Mouse (Mus musculus) kidney, postnatal 25 days (tissue): Measurements from ENCODE around the gene Polr3k.

Source experiments
- DNase-seq, 2 experiments: peaks; one replicate each; pipeline ENCODE4 v3.0.0; 2021; ENCODE audit warnings: mixed read lengths in 2 of 2

The Polr3k gene

GRCm38 (mm10) chr2:181863791-181864535 lies at the start of gene Polr3k:
Gene Polr3k (plus strand): TSS chr2:181864337.
- peak; percentile 96 to 98 for DNase-seq

GRCm38 (mm10) chr2:181829032-181829650 lies 35.0 kb upstream of the Polr3k start:
- no peak for DNase-seq

GRCm38 (mm10) chr2:181832745-181833144 lies 31.4 kb upstream of the Polr3k start:
- no peak for DNase-seq

DNA sequence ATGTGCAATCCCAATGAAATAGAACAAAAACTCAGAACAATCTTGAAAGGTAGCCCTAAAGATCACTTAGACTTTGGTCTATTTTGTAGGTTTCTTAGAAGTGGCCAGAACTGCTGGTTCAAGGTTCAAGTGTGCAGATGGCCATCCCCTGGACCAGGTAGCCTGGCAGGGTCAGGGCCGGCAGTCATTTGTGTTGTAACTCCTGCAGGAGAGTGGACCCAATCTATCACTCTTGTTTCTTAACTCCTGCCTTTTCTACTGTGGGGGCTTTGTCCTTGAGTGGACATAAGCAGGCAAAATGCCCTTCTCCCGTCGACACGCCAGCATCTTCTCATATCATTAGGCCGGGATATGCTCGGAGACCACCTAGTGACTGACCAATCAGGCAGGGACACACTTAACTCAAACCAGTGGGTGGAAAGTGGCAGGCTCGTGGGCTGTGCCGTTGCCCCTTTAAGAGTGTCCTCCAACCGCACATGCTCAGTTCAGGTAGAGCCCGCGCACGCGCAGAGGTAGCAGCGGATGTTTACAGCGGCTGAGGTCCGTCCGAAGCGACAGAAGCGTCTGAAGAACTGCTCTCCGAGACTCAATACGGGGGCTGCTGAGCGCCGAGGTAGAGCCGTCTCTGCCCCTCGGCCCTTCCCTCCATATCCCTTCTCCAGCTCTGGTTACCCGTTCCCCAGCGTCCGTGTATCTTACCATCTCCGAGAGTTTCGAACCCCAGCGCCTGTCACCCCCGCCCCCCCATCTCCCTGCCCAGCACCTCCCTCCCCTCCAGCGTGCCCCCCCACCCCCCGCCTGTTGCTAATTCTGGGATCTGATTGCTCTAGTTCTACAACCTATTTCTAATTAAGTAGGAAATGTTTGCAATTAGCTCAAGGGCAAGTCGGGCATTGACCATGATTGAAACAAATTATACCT lies 26.5 kb upstream of the Polr3k start, which contains the start of gene Pcmtd2:
Gene Pcmtd2 (plus strand): TSS at position 483 of the 921 bp plus-strand sequence.
- DNase-seq: peak; percentile 95 to 96

DNA sequence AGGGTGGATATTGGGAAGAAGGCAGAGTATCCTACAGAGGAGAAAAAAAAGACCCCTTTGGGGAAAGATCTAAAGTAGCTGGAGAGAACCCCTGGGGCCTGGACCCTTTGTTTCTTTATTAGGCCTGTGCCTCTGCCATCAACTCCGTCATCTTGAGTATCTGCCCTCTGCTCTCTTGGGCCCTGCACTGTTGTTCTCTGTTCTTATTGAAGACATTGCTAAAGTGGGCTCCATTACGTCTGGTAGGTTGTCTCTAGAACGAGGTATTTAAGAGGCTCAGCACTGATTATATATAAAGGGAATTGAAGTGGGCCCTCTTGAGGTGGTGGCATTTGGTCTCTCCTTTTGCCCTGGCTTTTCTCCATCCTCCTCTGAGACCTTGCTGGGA lies 25.9 kb upstream of the Polr3k start:
- no peak for DNase-seq

- no peak for DNase-seq
Measured at GRCm38 (mm10) chr2:181845709-181846394, 18.3 kb upstream of the Polr3k start.

DNA sequence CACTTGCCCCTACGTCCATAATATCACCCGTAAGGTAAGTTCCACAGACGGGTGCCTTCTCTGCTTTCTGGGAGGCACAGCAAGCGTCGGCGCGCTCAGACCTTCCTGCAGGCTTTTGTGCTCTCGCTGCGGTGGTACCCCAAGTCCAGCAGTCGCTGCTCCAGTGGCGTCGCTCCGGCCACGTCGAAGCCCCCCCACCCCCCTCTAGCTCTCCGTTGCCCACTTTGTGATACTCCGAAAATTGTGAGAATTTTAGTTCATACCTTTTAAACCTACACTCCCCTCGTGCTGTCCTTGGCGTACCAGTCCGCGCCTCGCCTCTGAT lies 361 bp downstream of the Polr3k start:
- DNase-seq: no peak

GRCm38 (mm10) chr2:181866931-181867330 lies 2.8 kb downstream of the Polr3k start:
- peak; percentile 60 to 86 for DNase-seq

GRCm38 (mm10) chr2:181871039-181871438 lies 6.9 kb downstream of the Polr3k start:
- no peak for DNase-seq

DNA sequence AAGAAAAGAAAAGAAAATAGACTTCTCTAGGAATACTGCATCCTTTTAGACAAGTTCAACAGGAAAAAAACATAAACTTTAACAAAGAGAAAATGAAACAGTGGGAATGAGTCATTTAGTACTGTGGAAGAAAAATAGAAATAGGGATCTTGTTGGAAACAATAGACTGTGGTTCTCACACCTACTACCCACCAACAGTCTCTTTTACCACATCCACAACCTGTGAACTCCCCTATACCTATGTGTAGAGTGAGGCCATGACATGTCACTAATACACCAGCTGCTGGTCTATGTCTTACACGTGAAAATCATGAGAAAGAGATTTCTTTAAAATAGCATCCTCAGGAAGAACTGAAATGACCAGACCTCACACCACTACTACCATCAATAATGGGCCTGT lies 14.8 kb downstream of the Polr3k start:
- DNase-seq: no peak

GRCm38 (mm10) chr2:181883022-181883749 lies 19.0 kb downstream of the Polr3k start:
- no peak for DNase-seq

DNA sequence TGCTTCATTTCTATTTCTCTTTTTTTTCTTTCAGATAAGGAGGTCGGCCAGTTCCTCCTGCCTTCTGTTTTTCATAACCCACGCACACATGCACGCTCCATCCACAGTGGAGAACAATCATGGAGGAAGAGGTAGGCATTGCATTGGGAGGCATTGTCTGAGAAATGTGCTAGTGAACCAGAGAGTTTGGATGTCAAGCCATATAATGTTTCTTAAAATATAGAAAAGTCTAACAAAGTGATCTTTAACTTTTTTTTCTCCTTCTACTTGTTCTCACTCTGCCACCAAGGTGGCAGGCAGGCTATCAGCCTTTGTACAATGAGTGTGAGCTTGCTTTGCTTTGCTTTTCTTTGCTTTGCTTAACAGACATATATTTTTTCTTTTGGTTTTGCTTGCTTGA lies 53.7 kb downstream of the Polr3k start:
- no peak for DNase-seq

GRCm38 (mm10) chr2:181918501-181918900 lies 54.4 kb downstream of the Polr3k start:
- peak; percentile 20 to 55 for DNase-seq
